Mouse (Mus musculus) forebrain, postnatal 0 days (tissue): ENCODE measurements at regions not wholly inside any gene's neighbourhood (a gene's known extent, or its start where the extent isn't known, plus 50 kb on each side); places are given as distances from the start of the nearest gene placed in this dataset.

ENCODE experiments used
- ATAC-seq: fragments of 200-750 bp; cut with Nextera tagmentation; 2 replicates; pipeline ENCODE4 v1.8.0; 2017; ENCODE audit warnings: mild to moderate bottlenecking, moderate library complexity
- DNase-seq: peaks from one replicate; pipeline ENCODE4 v3.0.0-alpha.2; 2015
- H3K27ac ChIP-seq: fragments of 300-500 bp; sonication (generic); 2 replicates; pipeline ENCODE4 v1.5.1; 2014; ENCODE audit warnings: low read depth, mild to moderate bottlenecking, antibody characterized with exemption, low read length, moderate library complexity, mixed read lengths
- H3K27me3 ChIP-seq: fragments of 300-500 bp; sonication (generic); 2 replicates; pipeline ENCODE4 v1.6.1; 2014; ENCODE audit warnings: mild to moderate bottlenecking, low read length, mixed read lengths; ENCODE audit not compliant: insufficient read depth
- H3K36me3 ChIP-seq: fragments of 300-500 bp; sonication (generic); 2 replicates; pipeline ENCODE4 v1.6.1; 2014; ENCODE audit warnings: mild to moderate bottlenecking, moderate library complexity; ENCODE audit not compliant: insufficient read depth
- H3K4me1 ChIP-seq: fragments of 300-500 bp; sonication (generic); 2 replicates; pipeline ENCODE4 v1.6.1; 2014; ENCODE audit warnings: antibody characterized with exemption; ENCODE audit not compliant: insufficient read depth
- H3K4me2 ChIP-seq: fragments of 300-500 bp; sonication (generic); 2 replicates; pipeline ENCODE4 v1.6.1; 2014; ENCODE audit warnings: low read depth, mild to moderate bottlenecking, moderate library complexity
- H3K4me3 ChIP-seq: fragments of 300-500 bp; sonication (generic); 2 replicates; pipeline ENCODE4 v1.5.1; 2014; ENCODE audit warnings: low read depth, low read length, mixed read lengths
- H3K9ac ChIP-seq: fragments of 300-500 bp; sonication (generic); 2 replicates; pipeline ENCODE4 v1.6.1; 2014; ENCODE audit warnings: mild to moderate bottlenecking
- H3K9me3 ChIP-seq: fragments of 300-500 bp; sonication (generic); 2 replicates; pipeline ENCODE4 v1.6.1; 2016; ENCODE audit warnings: low read length
- CTCF ChIP-seq: sonication (generic); IDR thresholded peaks from 2 replicates; pipeline ENCODE4 v1.5.1; 2016; ENCODE audit warnings: antibody characterized with exemption, control low read depth, low read depth
- WGBS: fragments of 180-500 bp; shearing (Covaris S2); extraction: QIAGEN DNeasy Blood & Tissue Kit; methylation state at CpG from one replicate; pipeline ENCODE4 v1.1.7; 2014; 5-methylcytosine and 5-hydroxymethylcytosine counted together

DNA sequence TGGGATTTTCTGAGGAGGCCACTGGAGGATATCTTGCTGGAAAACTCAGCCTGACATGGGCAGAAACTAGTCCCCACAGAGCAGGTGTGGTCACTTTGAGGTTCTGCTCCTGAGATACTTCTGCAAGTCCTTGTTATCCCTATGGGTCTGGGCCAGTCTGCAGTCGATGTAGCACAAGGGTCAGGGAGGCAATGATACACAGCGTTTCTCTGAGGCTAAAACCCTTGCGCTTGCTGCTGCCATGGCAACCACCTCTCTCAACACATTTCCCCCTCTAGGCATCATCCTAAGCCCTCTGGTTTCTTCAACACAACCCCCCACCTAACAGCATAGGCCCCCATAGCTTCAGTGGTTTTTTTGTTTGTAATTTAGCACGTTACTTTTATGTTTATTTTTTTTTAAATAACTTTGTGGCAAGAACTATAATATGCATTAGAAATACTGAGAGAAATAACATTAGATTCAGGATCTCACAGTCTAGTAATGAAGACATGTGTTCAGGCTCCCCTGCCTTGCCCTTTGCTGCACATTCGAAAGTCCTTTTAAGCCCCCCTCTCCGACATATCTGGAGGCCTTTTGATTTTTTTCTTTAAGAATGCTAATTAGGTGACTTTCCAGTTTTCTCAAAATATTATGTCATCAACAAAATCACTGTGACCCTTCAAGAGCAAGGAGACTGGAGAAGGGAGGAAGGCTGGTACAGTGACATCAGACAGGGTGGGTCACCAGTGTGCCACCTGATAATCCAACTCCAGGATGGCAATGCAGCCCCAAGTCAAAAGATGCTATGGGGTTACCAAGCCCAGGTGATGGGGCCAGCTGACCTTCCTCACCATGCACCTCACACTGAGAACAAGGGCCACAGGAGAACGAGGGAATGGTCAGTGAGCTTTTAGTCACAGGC lies 483.7 kb upstream of the Atp11b start:
- Histone ChIP-seq H3K27ac (no peak overlapping the region), H3K4me2 (no peak overlapping the region), H3K4me3 (no peak overlapping the region), H3K9me3 (no peaks in the 10 kb centered on the region), H3K36me3 (no peaks in the 10 kb centered on the region), H3K27me3 (no peaks in the 10 kb centered on the region; the same call in 1 of the 2 replicates), H3K4me1 (no peaks in the 10 kb centered on the region), H3K9ac (no peak overlapping the region)
- DNase-seq (no peak), ATAC-seq (peak; percentile 62; the same call in 1 of the 2 replicates)
- 46% methylated on average over 7 of the region's 7 CpGs for WGBS
- TF ChIP-seq CTCF = no peak

DNA sequence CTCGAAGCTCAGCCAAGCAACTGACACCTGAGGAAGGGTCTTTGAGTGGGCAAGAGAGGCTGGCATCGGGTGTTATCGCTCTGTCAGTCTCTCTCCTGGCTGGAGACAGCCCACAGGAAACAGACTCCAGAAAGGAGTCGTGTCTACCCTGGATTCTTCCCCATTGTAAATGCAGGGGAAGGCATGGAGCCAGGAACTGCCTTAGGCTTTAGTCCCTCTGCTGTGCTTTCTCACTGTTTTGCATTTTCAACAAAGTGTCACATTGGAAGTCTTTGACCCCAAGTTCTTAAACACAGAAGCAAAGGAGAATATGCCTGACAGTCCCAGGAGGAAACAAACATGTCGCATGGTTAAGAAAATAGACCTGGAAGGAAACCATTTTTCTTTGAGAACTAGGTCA lies 480.4 kb upstream of the Atp11b start:
- DNase-seq = peak; percentile 47
- no peak overlapping the region for H3K27ac ChIP-seq
- TF ChIP-seq CTCF = no peak

DNA sequence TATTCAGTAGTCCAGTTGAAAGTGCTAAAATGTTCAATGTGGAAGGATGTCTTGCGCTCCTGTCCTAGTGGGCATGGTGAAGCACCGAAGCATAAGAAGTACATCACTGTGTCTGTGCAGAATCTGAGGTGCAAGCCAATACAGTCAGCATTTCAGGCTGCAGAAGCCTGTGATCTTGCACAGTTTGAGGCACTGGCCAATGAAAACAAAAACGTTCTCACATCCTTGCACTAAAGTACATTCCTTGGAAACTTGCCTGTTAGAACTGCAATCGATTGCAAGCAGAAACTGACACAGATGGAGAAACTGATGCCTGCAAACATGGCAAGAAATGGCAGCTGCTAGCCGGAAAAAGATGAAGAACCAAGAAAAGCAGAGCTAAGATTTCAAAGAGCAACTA lies 472.9 kb upstream of the Atp11b start:
- Histone ChIP-seq H3K4me3 (no peak overlapping the region), H3K36me3 (no peaks in the 10 kb centered on the region), H3K9ac (no peak overlapping the region), H3K27me3 (no peaks in the 10 kb centered on the region), H3K4me1 (no peaks in the 10 kb centered on the region), H3K4me2 (no peak overlapping the region), H3K27ac (no peak overlapping the region), H3K9me3 (no peaks in the 10 kb centered on the region)
- 43% methylated on average over 5 of the region's 5 CpGs for WGBS
- peak; percentile 74 for ATAC-seq
- no peak for TF ChIP-seq CTCF
- peak; percentile 73 for DNase-seq

More for the DNA sequence above, 480.4 kb upstream of the Atp11b start:
- WGBS = 37% methylated on average over 5 of the region's 5 CpGs
- Histone ChIP-seq H3K4me1 (no peaks in the 10 kb centered on the region), H3K9ac (no peak overlapping the region), H3K27me3 (no peaks in the 10 kb centered on the region; the same call in 1 of the 2 replicates), H3K4me3 (no peak overlapping the region), H3K4me2 (no peak overlapping the region), H3K36me3 (no peaks in the 10 kb centered on the region), H3K9me3 (no peaks in the 10 kb centered on the region)
- peak; percentile 68 for ATAC-seq

DNA sequence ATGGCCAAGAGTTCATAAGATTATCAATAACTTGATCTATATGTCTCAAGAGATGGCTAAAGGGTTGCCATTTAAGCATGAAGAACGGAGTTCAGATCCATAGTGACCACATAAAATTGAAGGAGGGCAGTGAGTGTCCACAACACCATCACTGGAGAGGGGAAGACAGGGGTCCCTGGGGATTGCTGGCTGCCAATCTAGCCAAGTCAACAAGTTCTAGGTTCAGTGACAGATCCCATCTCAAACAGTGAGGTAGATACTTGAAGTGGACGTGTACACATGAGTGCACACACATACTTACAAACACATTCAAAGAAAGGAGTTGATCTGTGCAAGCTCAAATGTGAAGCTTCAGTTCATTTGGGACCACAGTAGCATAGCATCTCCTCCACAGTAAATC lies 471.8 kb upstream of the Atp11b start:
- TF ChIP-seq CTCF = no peak
- WGBS = 84% methylated on average over 2 of the region's 2 CpGs
- H3K4me1 ChIP-seq = no peaks in the 10 kb centered on the region
- H3K27ac ChIP-seq = no peak overlapping the region
- no peaks in the 10 kb centered on the region for H3K9me3 ChIP-seq
- H3K4me3 ChIP-seq = no peak overlapping the region
- DNase-seq (no peak), ATAC-seq (no peak)
- no peaks in the 10 kb centered on the region for H3K27me3 ChIP-seq
- no peak overlapping the region for H3K4me2 ChIP-seq
- H3K9ac ChIP-seq = no peak overlapping the region
- H3K36me3 ChIP-seq = no peaks in the 10 kb centered on the region

DNA sequence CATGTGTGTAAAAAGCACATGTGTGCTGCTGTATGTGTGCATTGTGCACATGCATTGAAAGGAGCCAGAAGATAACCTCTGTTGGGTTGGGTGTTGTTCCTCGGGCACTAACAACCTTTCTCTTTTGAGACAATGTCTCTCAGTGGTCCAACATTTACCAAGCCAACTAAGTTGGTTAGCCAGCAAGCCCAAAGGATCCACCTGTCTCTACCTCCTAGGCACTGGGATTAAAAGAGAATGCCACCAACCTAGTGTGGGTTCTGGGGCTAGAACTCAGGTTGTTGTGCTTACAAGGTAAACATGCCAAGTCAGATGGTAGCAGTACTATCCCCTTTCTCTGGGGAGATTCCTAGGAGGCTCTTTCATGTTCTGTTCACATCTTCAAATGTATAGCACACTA lies 459.1 kb upstream of the Atp11b start:
- H3K9ac ChIP-seq = no peak overlapping the region
- no peaks in the 10 kb centered on the region for H3K9me3 ChIP-seq
- no peak overlapping the region for H3K4me3 ChIP-seq
- DNase-seq (no peak), ATAC-seq (no peak)
- TF ChIP-seq CTCF = no peak
- H3K4me2 ChIP-seq = no peak overlapping the region
- no peak overlapping the region for H3K27ac ChIP-seq
- no peaks in the 10 kb centered on the region for H3K36me3 ChIP-seq
- H3K27me3 ChIP-seq = no peaks in the 10 kb centered on the region
- 89% methylated on average over 1 of the region's 1 CpGs for WGBS
- no peaks in the 10 kb centered on the region for H3K4me1 ChIP-seq

DNA sequence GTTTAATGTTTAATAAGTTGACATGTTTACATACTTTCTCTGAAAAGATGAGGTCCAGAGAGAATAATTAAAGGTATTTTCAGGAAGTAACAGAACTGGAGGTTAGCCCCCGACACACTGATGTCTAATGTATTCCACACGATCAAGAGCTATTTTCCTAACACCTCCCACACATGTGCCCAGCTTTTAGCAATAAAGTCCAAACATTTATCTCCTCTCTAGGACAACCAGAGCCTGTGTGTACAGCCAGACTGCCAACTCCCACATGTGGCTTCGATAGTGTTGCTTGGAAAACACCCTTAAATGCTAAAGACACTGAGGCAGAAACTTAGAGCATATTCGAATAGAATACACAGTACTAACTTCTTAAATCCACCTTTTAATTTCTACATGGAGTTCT lies 458.2 kb upstream of the Atp11b start:
- no peak overlapping the region for H3K27ac ChIP-seq
- H3K27me3 ChIP-seq = no peaks in the 10 kb centered on the region
- ATAC-seq (no peak), DNase-seq (no peak)
- no peaks in the 10 kb centered on the region for H3K4me1 ChIP-seq
- no peak overlapping the region for H3K9ac ChIP-seq
- no peak for TF ChIP-seq CTCF
- WGBS = 78% methylated on average over 4 of the region's 4 CpGs
- no peaks in the 10 kb centered on the region for H3K36me3 ChIP-seq
- no peak overlapping the region for H3K4me3 ChIP-seq
- H3K9me3 ChIP-seq = no peaks in the 10 kb centered on the region
- no peak overlapping the region for H3K4me2 ChIP-seq

DNA sequence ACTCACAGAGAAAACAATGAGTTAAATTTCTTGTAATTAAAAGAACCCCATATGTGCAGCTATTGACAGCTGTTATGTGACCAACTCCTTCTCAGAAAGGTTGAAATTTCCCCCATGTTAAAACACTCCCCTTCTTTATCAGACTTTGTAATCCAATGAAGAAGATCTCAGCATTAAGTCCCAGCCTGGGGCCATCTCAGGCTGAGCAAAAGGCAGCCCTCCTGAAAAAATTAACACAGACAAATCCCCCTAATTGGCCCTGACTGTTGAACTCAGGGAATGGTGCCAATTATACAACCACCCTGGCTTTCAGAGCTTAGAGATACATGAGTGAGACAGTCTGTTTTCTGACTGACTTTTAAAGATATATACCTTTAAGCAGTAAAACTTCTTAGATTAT lies 454.9 kb upstream of the Atp11b start:
- no peaks in the 10 kb centered on the region for H3K4me1 ChIP-seq
- no peak overlapping the region for H3K4me2 ChIP-seq
- 0 out of 2 replicates have a peak, but pooled peaks cover 7% of the 10 kb centered on the region for H3K9me3 ChIP-seq
- DNase-seq (no peak), ATAC-seq (no peak)
- H3K27me3 ChIP-seq = no peaks in the 10 kb centered on the region
- H3K4me3 ChIP-seq = no peak overlapping the region
- H3K36me3 ChIP-seq = no peaks in the 10 kb centered on the region
- TF ChIP-seq CTCF = no peak
- H3K9ac ChIP-seq = no peak overlapping the region
- H3K27ac ChIP-seq = no peak overlapping the region
